Mouse (Mus musculus) skeletal muscle tissue, adult 2 months (tissue): ENCODE results near the gene Olfr220.

Experiments used
- DNase-seq: peaks from one replicate; pipeline ENCODE4 v3.0.0-alpha.2; 2012; ENCODE audit warnings: low read depth, low spot score

Olfr220 gene

GRCm38 (mm10) chr1:174441782-174442181, at the start of gene Olfr220:
TSS of gene Olfr220 (plus strand) at chr1:174442082.
- DNase-seq: no peak

DNA sequence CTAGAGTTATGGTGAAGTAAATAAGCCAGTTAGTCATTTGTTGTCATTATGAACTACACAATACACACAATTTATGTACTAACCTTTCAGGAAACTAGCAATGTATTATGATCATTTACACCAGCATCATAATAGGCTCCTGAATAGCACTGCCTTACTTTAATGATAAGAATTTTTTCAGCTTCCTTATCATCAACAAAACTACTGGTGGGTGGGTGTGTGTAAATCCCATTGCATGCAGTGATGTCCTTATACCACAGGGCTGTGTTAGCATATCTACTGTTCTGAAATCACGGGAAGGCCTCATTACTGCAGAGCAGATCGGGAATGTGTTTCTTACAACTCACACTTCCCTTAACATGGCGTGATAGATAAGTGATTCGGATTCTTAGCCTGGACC, 18.9 kb upstream of the Olfr220 start:
- DNase-seq: no peak

GRCm38 (mm10) chr1:174423764-174424163, 18.1 kb upstream of the Olfr220 start, which contains the start of gene Olfr414:
TSS of gene Olfr414 (plus strand) at chr1:174424064.
- DNase-seq: no peak

GRCm38 (mm10) chr1:174426180-174426986, 15.5 kb upstream of the Olfr220 start:
- no peak for DNase-seq

GRCm38 (mm10) chr1:174427402-174427801, 14.5 kb upstream of the Olfr220 start:
- no peak for DNase-seq

DNA sequence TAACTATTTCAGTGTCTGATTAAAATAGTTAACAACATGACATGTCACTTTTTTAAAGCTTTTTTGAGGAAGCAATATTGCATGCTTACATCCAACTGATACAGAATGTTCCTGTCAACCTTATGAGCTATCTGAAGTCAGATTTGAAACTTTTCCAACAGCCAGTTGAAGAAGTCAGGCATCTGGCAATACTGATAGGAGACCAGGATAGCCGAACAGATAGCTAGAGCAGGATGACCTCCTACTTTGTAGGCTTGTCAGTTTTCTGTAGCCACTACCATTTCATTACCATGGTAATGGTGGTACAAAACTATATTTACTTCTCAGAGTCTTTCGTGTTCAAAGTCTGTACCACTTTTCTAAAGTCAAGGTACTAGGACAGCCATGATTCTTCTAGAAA, 13.5 kb upstream of the Olfr220 start:
- DNase-seq: no peak

DNA sequence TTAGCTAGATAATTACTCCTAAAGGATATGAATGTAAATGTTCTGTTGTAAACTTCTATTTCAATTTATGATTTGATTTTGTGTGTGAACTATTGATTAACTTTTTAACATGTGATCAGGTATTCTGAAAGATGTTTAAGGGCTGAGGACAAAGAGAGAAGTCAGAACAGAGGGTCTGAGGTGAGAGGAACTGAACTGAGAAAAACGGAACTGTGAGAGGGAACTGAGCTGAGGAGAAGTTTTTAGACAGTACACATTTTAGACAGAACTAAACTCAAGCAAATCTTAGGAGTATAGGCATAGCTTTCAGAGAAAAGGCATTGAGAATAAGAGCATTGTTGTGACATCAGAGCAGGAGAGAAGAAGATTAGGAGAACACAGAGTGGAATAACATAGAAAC, 7.8 kb upstream of the Olfr220 start:
- no peak for DNase-seq

DNA sequence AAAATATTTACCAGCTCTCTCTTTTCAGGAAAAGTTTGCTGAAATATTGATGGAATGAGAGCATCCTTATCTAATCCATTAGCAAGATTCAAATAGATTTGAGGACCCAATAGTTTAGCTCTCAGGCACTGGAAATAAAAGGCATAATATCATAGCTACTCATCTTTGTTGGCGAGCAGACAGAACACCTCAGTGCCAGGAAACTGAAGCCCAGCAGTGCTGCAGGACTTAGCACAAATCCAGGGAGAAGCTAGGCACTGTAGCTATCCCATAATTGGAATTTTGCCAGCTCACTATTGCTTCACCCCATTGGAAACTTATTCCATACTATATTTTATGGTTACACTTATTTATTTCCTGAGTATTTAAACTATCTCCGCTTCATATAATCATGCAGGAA, 13.2 kb downstream of the Olfr220 start:
- no peak for DNase-seq

GRCm38 (mm10) chr1:174465385-174465784, 23.5 kb downstream of the Olfr220 start:
- DNase-seq: no peak

DNA sequence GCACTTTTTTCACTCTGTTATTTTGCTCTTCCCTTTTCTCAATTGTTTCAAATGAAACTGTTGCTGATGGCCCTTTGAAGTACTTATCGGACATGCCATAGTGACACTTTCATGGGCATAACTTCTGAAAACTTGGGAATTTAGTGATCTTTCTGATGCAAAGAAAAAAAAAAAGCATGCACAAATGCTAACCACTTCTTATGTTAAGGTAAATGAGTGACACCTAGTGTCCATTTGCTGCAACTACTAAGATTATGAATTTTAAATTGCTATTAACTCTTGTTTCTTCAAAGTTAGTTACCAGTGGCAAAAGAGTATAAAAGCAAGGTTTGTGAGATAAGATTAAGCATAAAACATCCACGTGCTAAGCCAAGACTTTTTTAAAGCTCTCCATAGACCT, 24.4 kb downstream of the Olfr220 start:
- DNase-seq: no peak

DNA sequence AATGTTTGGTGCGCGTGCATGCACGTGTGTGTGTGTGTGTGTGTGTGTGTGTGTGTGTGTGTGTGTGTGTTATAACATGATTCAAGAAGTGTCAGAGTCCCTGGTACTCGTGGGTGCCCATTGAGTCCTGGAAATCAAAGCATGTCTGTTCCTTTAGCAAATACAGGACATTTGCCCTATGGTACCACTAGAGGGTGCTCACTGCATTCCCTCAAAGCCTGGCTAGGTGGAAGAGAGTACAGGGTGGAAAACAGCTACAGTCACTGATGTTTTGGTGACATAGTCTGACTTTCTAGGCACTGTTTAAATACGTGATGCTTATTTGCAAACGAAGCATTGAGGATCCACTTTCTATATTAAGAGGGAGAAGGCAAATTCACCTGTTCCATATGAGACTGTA, 27.9 kb downstream of the Olfr220 start:
- DNase-seq: peak; percentile 4

DNA sequence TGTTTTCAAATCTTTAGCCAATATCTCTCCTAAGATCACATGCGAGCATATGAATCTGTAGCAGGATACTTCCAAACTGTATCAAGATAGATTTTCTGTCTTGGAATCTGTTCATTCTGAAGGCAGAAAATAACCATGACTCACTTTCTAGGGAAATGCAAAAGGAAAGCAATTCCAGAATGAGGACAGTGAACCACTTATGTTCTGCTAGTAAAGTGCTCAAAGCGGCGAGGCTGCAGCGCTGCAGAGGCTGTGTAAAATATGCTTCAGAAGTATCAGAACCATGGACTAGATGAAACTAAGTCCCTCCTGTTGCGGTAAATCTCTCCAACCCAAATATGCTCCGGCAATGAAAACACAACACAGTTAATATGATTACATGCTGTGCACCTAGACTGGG, 40.7 kb downstream of the Olfr220 start:
- DNase-seq: no peak

DNA sequence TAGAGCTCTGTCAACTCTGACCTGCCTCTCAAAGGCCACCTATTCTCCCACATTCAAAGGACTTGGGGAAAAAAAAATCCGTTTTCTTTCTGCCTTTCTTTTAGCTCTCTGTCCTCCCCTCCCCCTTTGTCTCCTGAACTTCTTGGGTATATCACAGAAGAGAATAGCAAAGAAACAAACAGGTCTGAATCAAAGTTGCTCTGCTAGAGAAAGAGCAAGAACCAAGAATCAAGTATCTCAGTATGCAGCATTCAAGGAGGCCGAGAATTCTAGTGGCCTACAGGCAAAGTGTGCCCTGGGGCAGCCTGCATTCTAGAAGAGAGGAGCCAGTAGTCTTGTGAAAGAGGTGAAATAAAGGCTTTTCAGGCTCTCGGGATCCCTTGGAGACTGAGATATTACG, 58.2 kb downstream of the Olfr220 start:
- DNase-seq: no peak
